Mouse (Mus musculus) kidney, embryonic 14.5 days (tissue): Measurements from ENCODE around the gene Cdh15. TPM values are rescaled to one million over a fixed set of nuclear protein-coding genes. Genes with fewer than 3 reads are reported as not detected.

Experiments
- polyA plus RNA-seq: library from polyadenylated mRNA; unstranded; fragments of >200 nt; fragmentation: Nextera tagmentation; extraction: Ambion mirVana; gene quantifications from 2 replicates; pipeline ENCODE4 v1.2.1, GENCODE M21; 2014

The Cdh15 gene
- polyA plus RNA-seq, 1 experiment from 2014 or later = 1.1 TPM

Other genes with a start within 250 kb of the Cdh15 start
- 10.6 and 14.7 TPM in 2 replicates for gene Galns, start 236.5 kb upstream of the Cdh15 start, polyA plus RNA-seq
- gene Trappc2l, start 236.3 kb upstream of the Cdh15 start, polyA plus RNA-seq = 59.8 and 74.9 TPM in 2 replicates
- not detected in 2 replicates for gene Pabpn1l, start 225.2 kb upstream of the Cdh15 start, polyA plus RNA-seq
- gene Cbfa2t3, start 148.9 kb upstream of the Cdh15 start, polyA plus RNA-seq = 3.6 and 3.7 TPM in 2 replicates
- gene Acsf3, start 72.5 kb upstream of the Cdh15 start, polyA plus RNA-seq = 16.1 and 20.2 TPM in 2 replicates
- 44.3 and 55.5 TPM in 2 replicates for gene Ankrd11, start 194.3 kb downstream of the Cdh15 start, polyA plus RNA-seq
- gene Spg7, start 215.0 kb downstream of the Cdh15 start, polyA plus RNA-seq = 45.9 and 51.2 TPM in 2 replicates